Mouse (Mus musculus) heart, embryonic 13.5 days (tissue): ENCODE results near the gene Gdf10. TPM values are rescaled to one million over a fixed set of nuclear protein-coding genes. Genes with fewer than 3 reads are reported as not detected.

ENCODE experiments used
- ATAC-seq: fragments of 200-750 bp; cut with Nextera tagmentation; 2 replicates; pipeline ENCODE4 v1.8.0; 2017; ENCODE audit warnings: moderate TSS enrichment; ENCODE audit not compliant: insufficient number of reproducible peaks, low FRiP score, low TSS enrichment; ENCODE audit errors: extremely low read depth
- H3K27ac ChIP-seq: fragments of 300-500 bp; sonication (generic); replicated peaks from 2 replicates; pipeline ENCODE4 v1.5.1; 2015; ENCODE audit warnings: moderate library complexity, mild to moderate bottlenecking, inconsistent platforms
- H3K27me3 ChIP-seq: fragments of 300-500 bp; sonication (generic); replicated peaks from 2 replicates; pipeline ENCODE4 v1.6.1; 2015; ENCODE audit warnings: mild to moderate bottlenecking, inconsistent platforms
- H3K36me3 ChIP-seq: fragments of 300-500 bp; sonication (generic); 2 replicates; pipeline ENCODE4 v1.6.1; 2015; ENCODE audit warnings: mild to moderate bottlenecking, inconsistent platforms
- H3K4me1 ChIP-seq: fragments of 300-500 bp; sonication (generic); 2 replicates; pipeline ENCODE4 v1.6.1; 2015; ENCODE audit warnings: inconsistent platforms
- H3K4me2 ChIP-seq: fragments of 300-500 bp; sonication (generic); 2 replicates; pipeline ENCODE4 v1.6.1; 2015; ENCODE audit warnings: inconsistent platforms, mild to moderate bottlenecking, moderate library complexity
- H3K4me3 ChIP-seq: fragments of 300-500 bp; sonication (generic); 2 replicates; pipeline ENCODE4 v1.5.1; 2015; ENCODE audit warnings: moderate library complexity, mild to moderate bottlenecking, inconsistent platforms
- H3K9ac ChIP-seq: fragments of 300-500 bp; sonication (generic); 2 replicates; pipeline ENCODE4 v1.6.1; 2015; ENCODE audit warnings: inconsistent platforms, mild to moderate bottlenecking, moderate library complexity
- H3K9me3 ChIP-seq: fragments of 300-500 bp; sonication (generic); 2 replicates; pipeline ENCODE4 v1.6.1; 2016; ENCODE audit warnings: inconsistent platforms
- WGBS: fragments of 180-500 bp; shearing (Covaris S2); methylation state at CpG from one replicate; pipeline ENCODE4 v1.1.7; 2015; ENCODE audit warnings: mixed read lengths; 5-methylcytosine and 5-hydroxymethylcytosine counted together
- polyA plus RNA-seq: library from polyadenylated mRNA; unstranded; fragments of >200 nt; fragmentation: Nextera tagmentation; extraction: Ambion mirVana; gene quantifications from 2 replicates; pipeline ENCODE4 v1.2.1, GENCODE M21; 2015

The Gdf10 gene
- polyA plus RNA-seq, 1 experiment from 2014 or later, result 5.0 TPM

DNA sequence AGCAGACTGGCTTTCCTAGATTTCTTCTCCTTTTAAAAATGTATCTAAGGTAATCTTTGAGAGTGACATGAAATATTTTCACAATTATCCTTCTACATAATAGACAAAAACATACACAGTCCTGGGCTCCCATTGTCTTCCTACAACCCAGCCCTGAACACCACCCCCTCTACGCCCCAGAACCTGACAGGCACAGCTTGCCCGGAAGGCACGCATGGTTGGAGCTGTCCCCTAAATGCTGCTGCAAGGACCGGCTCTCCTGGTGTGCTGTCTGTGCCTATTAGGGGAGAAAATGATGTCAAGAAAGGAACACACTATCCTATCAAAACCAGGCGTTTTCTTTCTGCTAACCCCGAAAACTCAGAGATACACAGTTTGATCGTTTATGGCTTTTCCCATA is 54.4 kb downstream of the Gdf10 start:
- peaks cover 43% of the 10 kb centered on the region for H3K27me3 ChIP-seq
- no peak overlapping the region for H3K4me2 ChIP-seq
- no peak overlapping the region for H3K9ac ChIP-seq
- H3K36me3 ChIP-seq, result no peaks in the 10 kb centered on the region
- no peak for ATAC-seq
- no peak overlapping the region for H3K27ac ChIP-seq
- 36% methylated on average over 7 of the region's 7 CpGs for WGBS
- H3K4me1 ChIP-seq, result peaks cover 15% of the 10 kb centered on the region; the same call in 1 of the 2 replicates
- no peaks in the 10 kb centered on the region for H3K9me3 ChIP-seq
- no peak overlapping the region for H3K4me3 ChIP-seq

DNA sequence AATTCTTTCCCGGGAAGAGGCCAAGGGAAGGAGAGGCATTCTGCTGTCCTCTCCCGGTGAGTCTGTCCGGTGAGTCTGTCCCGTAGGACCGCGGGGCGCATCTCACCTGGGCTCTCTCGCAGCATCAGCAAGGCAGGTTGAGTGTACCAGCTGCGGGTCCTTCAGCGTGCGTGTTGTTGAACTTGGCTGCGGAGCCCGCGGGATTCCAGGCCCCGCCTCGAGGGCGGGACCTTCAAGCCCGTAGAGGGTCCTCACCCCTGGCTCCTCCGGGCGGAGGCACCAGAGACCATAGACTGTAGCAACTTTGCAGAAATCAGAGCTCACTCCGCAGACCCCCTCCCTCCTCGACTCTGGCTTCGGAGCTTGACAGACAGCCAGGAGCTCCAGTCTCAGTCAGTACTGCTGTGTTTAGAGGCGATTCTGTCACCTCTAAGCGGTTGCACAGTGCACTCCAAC is 55.2 kb downstream of the Gdf10 start, which contains the start of gene Zfp488:
TSS of gene Zfp488 (minus strand) at position 161 of the 456 bp plus-strand sequence.
- WGBS, result 1% methylated on average over 25 of the region's 25 CpGs
- no peak; the same call in 1 of the 2 replicates for ATAC-seq

More for the DNA sequence above, 55.2 kb downstream of the Gdf10 start, which contains the start of gene Zfp488:
- Histone ChIP-seq H3K27me3 (peaks cover 39% of the 10 kb centered on the region), H3K36me3 (no peaks in the 10 kb centered on the region), H3K9me3 (no peaks in the 10 kb centered on the region), H3K4me3 (peak within 1 kb of the TSS; percentile 51), H3K4me2 (peak within 1 kb of the TSS; percentile 77), H3K27ac (no peak within 1 kb of the TSS), H3K4me1 (peaks cover 15% of the 10 kb centered on the region; the same call in 1 of the 2 replicates), H3K9ac (peak within 1 kb of the TSS; percentile 62)

Other genes starting within 250 kb of the Gdf10 start
- 0.41 and 0.43 TPM in 2 replicates for gene Gdf2, start 17.5 kb downstream of the Gdf10 start, polyA plus RNA-seq
- 0.03 and 0.09 TPM in 2 replicates for gene Rbp3, start 30.4 kb downstream of the Gdf10 start, polyA plus RNA-seq
- 0.03 TPM in 2 replicates for gene Zfp488, start 55.2 kb downstream of the Gdf10 start, polyA plus RNA-seq
- gene Gm30083, start 91.6 kb downstream of the Gdf10 start, polyA plus RNA-seq, result not detected in 2 replicates
- gene Gm5460, start 93.2 kb downstream of the Gdf10 start, polyA plus RNA-seq, result 0.04 TPM in 1 of 2 replicates, not detected in the other
- gene Antxrl, start 129.1 kb downstream of the Gdf10 start, polyA plus RNA-seq, result not detected in 2 replicates
- 0.91 and 1.3 TPM in 2 replicates for gene Anxa8, start 162.4 kb downstream of the Gdf10 start, polyA plus RNA-seq
- gene A630023A22Rik, start 179.2 kb downstream of the Gdf10 start, polyA plus RNA-seq, result not detected in 2 replicates
- 0.07 and 0.08 TPM in 2 replicates for gene Npy4r, start 228.9 kb downstream of the Gdf10 start, polyA plus RNA-seq